Mouse (Mus musculus) megakaryocyte-erythroid progenitor cell, adult 5-6 weeks (primary cell): ENCODE measurements around the gene Gm29106. TPM values are rescaled to one million over a fixed set of nuclear protein-coding genes. Genes with fewer than 3 reads are reported as not detected.
"Not testable (repeated sequence)": the region's sequence is repeated elsewhere in the genome, so short reads cannot be mapped to it uniquely, and the experiment has no call there.

Experiments used
- ATAC-seq: replicated peaks from 2 replicates; pipeline ENCODE4 v1.8.0; 2016; ENCODE audit warnings: mild to moderate bottlenecking, inconsistent platforms; ENCODE audit not compliant: severe bottlenecking, poor library complexity, low FRiP score, low TSS enrichment
- total RNA-seq, 2 experiments: library from RNA; stranded (forward) in 1 of 2; stranded (reverse) in 1 of 2; fragments of 200-1000, 215-1000 nt in 1 of 2; fragments of >200 nt in 1 of 2; fragmentation: Nextera tagmentation in 1 of 2; gene quantifications; 2 replicates each; pipeline ENCODE4 v1.2.3; 2014 to 2017

Gm29106 gene
- total RNA-seq (2014; fragmentation: Nextera tagmentation) = not detected in 2 replicates
- total RNA-seq (2017) = not detected in 2 replicates

DNA sequence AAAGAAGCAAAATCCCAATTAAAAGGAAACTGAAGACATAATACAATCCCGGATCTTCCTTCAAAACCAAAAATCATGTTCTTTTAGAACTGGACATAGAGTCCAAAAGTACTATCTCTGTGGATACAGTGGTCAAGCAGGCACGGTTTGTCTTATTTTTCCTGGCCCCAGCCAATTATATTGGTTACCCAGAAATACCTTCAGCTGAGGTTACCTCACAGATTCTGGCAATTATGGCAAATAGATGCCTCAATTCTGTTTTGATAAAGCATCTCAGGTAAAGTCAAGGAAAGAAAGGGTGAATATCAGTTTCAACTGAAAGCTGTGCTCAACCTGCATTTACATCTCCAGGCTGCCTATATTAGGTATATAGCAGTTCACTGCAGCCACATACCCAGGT, at the start of gene Gm29106:
Gene Gm29106 (plus strand): TSS at position 301 of the 400 bp plus-strand sequence.
- not testable (repeated sequence) for ATAC-seq

DNA sequence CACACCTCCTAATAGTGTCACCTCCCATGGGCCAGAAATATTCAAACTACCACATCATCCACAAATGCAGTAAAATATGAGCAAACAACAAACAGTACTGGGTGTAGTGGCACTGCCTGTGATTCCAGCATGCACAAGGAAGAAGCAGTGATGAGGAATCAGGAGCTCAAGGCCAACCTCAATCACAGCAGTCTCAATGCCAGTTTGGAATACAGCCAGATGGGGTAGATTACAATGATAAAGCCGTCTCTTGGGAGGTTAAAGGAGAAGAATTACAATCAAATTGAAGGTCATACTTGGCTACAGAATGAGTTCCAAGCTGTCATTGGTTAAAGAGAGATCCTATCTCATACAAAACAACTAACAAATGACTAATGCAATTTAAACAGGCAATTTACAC, 52.2 kb downstream of the Gm29106 start:
- no peak for ATAC-seq

DNA sequence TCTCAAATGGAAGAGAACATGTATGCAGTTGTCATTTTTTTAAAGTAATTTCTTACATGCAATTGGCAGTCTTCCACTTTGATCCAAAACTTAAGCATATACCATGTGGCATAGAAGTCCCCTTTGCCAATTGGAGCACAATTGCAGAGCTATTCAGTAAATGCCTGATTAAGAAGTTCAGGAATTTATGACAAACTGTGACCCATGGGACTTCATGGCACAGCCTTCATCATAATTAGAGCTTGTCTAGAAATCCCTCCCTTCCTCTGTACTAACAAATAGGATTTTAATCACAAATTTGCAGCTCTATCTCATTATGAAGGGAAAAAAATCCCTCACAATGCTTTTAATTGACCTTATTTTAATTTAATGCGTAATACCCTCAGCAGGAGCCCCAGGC, 59.7 kb downstream of the Gm29106 start:
- ATAC-seq = no peak

Other genes starting within 250 kb of the Gm29106 start
- not detected in 2 replicates for gene Gm28168, start 248.5 kb upstream of the Gm29106 start, total RNA-seq (2014; fragmentation: Nextera tagmentation)
- gene Gm28168, start 248.5 kb upstream of the Gm29106 start, total RNA-seq (2017) = not detected in 2 replicates
- not detected in 2 replicates for gene Gm7145, start 210.6 kb upstream of the Gm29106 start, total RNA-seq (2014; fragmentation: Nextera tagmentation)
- gene Gm7145, start 210.6 kb upstream of the Gm29106 start, total RNA-seq (2017) = not detected in 2 replicates
- gene Tsn, start 135.2 kb downstream of the Gm29106 start, total RNA-seq (2014; fragmentation: Nextera tagmentation) = 60.7 and 71.6 TPM in 2 replicates
- gene Tsn, start 135.2 kb downstream of the Gm29106 start, total RNA-seq (2017) = 108 and 122 TPM in 2 replicates
- gene Nifk, start 145.3 kb downstream of the Gm29106 start, total RNA-seq (2014; fragmentation: Nextera tagmentation) = 129 and 139 TPM in 2 replicates
- 171 and 198 TPM in 2 replicates for gene Nifk, start 145.3 kb downstream of the Gm29106 start, total RNA-seq (2017)
- 92.6 and 101 TPM in 2 replicates for gene Clasp1, start 212.5 kb downstream of the Gm29106 start, total RNA-seq (2014; fragmentation: Nextera tagmentation)
- gene Clasp1, start 212.5 kb downstream of the Gm29106 start, total RNA-seq (2017) = 55.3 and 57.6 TPM in 2 replicates